Mouse (Mus musculus) left cerebral cortex, adult 11 months (tissue): ENCODE results near the gene 1600014C23Rik.

ENCODE experiments used
- DNase-seq: peaks from one replicate; pipeline ENCODE4 v3.0.0; 2022; ENCODE audit warnings: low spot score

1600014C23Rik gene

DNA sequence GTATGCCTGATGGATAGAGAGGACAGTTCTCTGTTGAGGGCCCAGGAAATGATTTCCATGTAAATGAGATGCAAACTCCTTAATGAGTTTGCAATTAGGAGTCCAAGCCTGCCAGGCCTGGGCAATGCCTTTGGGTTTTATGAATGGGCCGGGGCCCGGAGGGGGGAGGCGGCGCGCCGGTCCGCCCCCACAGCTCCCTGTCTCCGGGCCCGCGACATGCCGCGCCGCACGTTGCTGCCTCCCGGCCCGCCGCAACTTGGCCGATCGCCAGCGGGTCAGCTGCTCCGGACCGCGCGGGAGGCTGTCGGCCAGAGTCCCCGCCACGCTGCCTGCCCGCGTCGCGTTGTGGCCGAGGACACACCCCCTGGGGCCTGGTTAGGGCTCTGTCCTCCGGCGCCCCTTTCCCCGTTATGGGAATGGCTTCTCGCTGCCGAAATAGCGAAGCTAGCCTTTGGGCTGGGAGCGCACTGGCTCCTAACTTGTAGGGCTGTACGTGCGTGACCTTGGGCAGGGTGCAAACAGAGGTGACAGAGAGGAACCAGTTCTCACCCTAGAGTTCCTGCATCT, at the start of gene 1600014C23Rik:
Gene 1600014C23Rik (minus strand): TSS at position 110 of the 567 bp plus-strand sequence.
- no peak for DNase-seq

DNA sequence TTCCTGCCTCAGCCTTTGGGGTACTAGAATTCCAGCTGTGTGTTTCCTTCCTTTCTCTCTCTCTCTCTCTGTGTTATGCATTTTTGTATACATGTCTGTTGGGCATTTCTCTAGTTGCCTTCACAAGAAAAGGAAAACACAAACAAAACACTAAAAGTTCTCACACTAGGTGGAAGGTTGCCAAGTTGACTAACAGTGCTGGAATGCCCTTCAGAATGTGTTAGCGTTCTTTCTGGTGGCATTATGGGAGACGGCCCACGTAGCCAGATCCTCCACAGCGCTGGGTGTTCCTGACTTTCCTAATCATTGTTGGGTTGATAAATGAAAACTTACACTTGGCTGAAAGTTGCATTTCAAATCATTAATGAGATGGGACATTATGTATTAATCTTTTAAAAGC, 44.8 kb upstream of the 1600014C23Rik start:
- DNase-seq: no peak

DNA sequence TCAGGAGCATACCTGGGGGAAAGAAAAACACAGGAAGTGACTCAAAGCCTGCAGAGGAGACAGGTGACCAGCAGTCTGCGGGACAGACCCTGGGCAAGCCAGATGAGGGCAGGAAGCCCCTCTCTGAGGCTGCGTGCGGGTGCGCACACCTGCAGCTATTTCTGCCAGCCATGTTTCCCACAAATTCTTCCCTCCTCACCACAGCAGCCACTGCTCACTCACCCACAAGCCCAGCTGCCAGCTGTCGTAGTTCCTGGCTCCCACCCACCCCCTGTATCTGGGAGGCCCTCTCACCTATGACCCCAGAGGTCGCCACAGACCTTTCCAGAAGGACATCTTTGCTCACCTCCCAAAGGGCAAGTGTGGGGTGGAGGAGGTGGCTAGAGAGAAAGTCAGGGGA, 43.8 kb upstream of the 1600014C23Rik start:
- DNase-seq: no peak

DNA sequence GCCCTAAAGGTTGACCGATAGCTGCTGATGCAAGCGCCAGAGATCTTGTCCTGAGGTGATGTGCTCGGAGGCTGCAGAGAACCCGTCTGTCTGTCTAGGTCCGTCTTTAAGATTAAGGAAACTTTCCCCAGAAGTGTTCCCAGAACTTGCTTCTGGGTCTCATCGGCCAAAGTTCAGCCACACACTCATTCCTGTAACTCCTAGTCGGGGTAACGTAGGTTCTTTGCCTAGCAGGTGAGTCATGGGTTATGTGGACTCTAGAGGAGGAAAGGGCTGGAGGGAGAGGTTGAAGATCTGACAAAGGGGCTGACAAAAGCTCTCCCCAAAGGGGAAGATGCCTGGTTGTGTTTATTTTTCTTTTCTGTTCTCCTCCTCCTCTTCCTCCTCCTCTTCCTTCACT, 42.5 kb upstream of the 1600014C23Rik start:
- no peak for DNase-seq

DNA sequence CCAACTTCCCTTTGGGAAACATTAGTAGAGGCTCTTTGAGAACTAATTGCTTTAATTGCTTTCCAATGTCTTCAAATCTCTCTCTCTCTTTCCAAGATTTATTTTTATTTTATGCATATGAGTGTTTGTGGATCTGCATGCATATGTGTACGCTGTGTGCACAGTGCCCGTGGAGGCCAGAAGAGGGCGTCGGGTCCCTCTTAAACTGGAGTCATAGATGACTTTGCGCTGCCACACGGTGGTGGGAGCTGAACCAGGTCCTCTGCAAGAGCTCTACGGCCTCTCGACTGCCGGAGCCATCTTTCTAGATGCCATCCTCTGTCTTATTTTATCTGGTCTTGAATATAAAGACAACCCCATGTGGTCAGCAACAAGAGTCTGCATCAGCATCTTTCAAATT, 41.8 kb upstream of the 1600014C23Rik start:
- no peak for DNase-seq

DNA sequence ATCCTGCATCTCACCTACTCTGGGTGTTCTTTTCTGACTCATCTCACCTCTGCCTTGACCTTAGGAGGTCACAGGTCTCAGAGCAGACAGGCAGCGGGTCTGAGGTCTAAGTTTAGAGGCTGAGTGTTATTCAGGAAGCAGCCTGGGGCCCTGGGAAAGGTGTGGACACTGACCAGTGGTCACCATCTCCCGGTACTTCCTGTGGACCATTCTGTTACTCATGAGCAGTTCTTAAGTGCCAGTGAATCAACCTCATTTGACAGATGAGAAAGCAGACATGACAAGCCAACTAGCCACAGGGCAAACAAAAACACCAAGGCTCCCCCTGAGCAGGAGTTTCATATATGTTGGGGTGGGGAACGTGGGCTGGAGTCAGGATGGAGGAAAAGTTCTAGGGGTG, 38.9 kb upstream of the 1600014C23Rik start:
- no peak for DNase-seq

DNA sequence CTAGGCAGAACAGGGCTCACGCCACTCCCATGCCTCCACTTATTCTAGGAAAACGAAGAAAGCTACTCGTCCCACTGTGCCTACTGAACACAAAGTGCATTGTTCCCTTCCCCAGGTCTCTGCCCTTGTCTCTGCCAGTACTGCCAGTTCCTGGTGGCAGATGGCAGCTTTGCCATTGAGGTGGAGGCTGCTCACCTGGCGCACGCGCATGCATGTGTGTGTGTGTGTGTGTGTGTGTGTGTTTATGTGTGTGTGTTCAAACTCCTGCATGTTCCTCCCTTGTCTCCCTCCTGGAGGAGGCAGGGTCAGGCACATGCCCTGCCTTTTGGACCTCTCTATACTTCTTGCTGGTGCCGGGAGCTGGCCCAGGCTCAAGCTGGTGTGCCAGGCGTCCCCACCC, 38.5 kb upstream of the 1600014C23Rik start:
- DNase-seq: no peak

DNA sequence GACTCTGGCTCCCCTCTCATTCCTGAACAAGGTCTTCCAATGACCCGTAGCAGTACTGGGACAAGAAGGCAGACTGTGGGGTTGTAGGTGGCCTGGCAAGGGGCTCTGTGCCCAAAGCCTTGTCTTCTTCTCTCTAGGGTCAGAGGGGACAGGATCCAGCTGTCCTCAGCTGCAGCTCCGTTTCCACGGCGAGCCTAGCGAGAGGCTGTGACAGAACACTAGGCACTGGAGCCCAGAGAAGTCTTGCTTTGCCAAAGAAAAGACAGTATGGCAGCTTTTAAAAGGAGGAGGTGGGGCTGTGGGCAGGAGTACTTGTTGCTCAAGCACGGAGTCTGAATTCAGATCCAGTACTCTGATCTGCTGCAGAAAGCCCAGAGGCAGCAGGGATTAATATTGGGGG, 36.8 kb upstream of the 1600014C23Rik start:
- DNase-seq: no peak

DNA sequence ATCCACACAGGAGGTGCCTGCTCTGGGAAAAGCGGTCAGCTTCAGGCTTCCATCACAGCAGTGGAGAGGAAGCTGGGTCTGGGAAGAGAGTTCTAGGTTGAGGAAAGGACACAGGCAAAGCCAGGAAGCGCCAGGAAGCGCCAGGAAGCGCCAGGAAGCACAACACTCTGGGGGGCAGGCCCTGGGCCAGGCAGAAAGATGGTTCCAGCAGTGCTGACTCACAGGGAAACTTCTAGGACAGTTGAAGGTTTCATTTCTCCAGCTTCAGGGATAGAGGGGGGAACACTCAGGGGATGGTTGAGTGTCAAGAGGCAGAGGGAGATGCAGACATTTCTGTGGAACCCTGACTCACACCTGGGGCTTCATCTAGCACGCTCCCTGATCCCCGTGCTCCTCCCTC, 36.2 kb upstream of the 1600014C23Rik start:
- DNase-seq: no peak

DNA sequence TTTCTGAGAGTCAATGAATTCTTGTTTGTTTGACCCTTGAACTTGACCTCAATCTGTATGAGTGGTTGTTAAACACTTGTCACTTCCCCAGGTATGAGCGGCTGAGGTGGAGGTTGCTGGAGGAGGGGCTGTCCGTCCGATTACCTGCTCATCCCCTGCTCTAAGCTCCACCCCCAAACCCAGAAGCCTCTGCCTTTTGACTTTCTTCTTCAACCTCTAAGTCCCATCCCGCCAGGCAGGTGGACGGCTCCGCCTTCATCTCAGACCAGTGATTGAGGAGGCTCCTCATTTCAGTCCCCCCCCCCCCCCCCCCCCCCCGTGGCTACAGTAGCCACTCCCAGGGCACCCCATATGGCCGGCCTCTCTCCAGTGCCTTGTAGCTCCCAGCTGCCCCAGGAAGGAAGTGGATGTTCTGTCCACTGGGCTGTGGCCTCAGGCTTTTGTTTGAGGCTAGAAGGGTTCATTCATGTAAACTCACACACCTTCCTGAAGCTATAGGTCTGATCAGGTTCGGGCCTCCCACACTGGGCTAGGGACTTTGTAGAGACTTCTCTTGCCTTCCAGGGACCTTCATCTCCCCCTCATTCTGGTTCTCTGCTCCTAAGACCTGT, 34.0 kb upstream of the 1600014C23Rik start:
- DNase-seq: no peak

DNA sequence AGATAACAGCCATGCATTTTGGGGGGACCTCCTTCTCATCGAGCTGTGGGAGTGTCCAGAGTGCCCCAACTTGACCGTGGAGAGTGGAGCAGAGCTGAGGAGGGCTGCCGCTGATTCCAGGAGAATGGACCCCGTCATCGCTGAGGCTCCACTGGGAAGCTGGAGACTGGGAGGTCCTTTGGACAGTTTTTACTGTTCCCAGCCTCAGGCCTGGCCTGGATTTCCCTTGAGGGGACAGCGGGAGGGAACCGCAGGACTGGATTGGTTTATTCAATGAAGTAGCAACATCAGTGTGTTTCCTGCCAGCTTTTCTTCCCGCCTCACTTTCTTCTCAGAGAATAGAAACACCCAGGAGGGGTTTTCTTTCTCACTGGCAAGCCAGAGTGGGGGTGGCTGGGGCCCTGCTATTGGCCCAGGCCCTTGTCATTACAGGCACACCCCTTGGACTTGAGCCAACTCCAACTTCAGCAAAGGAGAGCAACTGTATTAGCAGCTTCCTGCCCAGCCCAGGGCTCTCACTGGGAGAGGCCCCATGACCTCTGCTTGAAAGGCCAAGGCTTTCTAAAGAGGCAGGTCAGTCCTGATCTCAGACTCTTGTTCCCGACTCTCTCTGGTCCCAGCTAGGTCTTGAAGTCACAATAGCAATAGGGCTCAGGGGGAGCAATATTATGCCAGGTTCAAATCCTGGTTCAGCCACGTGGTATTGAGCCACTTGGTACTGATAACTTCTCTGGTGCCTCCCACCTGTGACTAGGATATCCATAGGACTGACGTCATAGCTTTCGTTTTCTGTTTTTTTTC, 33.3 kb upstream of the 1600014C23Rik start:
- DNase-seq: peak; percentile 70

DNA sequence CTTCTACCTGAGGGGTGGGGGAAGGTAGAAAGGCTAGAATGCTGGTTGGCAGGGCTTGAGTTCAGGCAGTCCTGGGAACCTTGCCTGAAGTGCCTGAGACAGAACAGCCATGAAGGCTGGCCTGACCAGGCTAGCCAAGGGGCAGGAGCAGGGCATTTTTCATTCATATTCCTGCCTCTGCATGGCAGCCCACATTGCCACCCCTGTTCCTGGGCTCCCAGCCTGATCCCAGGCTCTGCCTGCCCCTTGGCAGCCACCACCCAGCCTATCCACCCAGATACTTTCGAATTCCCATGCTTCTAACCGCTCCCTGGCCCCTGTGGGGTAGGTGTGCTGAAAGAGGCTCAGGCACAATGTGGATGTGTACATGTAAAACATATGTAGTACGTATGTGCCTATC, 32.3 kb upstream of the 1600014C23Rik start:
- no peak for DNase-seq

DNA sequence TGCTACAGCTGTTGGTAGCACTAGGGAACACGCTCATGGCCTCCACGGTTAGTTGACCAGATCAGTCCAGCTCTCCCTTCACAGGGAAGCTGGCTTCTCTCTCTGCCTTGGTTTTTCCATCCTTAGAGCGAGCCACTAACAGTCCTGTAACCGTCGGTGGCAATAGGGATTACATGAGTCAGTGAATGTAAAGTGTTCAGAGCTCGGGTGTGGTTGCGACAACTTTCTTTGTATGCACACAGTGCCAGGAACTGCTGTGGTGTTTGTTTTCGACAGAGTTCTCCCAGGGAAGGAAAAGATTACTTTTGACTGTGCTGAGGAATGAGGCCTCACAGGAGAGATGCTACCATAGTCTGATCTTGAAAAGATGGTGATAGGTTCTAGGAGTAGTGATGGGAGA, 29.5 kb upstream of the 1600014C23Rik start:
- DNase-seq: no peak

DNA sequence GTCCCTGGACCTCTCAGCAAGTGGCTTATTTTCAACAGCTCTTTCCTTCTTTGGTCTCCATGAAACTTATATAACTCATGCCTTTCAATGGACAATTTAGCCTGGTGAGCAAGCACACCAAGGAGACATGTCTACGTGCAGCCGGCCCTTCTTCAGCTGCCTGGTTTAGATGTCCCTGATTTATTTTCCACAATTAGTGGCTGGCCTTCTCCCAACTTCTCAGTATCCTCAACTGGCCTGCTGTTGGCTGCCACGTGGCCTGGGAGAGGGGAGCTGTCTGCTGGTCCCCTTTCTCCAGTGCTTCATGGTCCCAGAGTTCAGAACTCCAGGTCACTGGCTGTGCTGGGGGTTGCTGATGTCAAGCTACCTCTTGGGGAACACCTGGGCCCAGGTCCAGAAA, 28.3 kb upstream of the 1600014C23Rik start:
- no peak for DNase-seq

DNA sequence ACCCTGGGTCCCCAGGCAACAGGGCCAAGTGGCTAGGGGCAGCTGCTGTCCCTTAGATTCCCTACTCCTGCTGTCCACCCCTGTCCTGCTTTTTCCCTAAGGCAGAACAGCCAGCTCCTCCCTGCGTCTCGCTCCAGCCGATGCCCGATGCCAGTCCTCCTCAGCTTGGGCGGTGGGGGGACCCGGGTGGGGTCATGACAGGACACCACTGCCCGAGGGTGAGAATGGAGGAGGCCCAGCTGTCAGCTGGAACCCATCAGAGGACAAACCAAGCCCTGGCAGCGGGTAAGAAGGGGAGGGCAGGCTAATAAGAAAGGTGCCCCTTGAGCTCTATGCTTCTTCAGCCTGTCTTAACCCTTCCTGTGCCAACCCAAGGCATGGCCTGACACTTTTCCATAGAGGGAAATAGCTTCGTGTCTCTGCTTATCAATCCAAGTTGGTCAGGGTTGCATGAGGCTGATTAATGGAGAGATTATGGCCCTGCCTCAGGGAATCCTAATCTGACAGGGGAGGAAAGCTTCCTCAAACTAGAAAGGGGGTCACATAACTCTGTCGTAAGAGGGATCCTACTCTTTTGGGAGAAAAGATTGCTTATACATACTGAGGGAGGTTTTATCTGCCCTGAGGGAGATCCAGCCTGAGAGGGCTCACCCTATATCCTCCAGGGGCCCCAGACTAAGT, 27.5 kb upstream of the 1600014C23Rik start:
- no peak for DNase-seq

DNA sequence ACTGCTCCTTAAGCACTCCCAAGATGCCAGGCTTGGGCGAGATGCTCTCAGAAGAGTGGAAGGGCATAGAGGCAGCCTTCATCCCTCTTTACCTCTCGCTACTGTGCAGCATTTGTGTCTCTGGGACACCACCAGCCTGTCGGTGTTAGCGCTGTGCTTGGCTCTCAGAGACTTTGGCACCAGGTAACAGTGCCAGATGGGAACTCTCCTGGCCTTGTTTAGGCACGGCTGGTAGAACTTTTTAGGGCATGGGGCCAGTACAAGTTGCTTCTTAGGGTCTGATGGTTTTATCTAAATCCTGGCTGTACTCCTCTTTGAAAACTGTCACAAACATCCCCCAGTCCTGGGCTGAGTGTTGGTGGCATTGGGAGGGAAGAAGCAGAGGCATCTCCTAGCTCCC, 26.1 kb upstream of the 1600014C23Rik start:
- DNase-seq: no peak

DNA sequence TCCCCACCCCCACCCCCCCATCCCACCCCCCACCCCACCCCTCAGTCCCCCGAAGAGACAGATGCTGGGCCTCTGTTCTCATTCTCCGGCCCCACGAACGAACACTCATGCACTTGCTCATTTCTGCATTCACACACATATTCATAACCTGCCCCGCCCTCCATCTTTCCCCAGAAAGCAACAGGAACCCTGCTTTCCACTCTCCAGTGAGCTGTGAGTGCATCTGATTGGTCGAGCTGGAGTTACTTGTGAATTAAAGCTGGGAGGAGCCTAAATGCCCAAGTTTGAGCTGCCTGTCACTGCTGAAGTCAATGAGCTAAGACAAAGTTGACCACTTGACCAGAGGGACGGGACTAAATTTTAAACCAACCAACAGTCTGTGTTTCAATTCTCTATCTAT, 25.2 kb upstream of the 1600014C23Rik start:
- DNase-seq: no peak

DNA sequence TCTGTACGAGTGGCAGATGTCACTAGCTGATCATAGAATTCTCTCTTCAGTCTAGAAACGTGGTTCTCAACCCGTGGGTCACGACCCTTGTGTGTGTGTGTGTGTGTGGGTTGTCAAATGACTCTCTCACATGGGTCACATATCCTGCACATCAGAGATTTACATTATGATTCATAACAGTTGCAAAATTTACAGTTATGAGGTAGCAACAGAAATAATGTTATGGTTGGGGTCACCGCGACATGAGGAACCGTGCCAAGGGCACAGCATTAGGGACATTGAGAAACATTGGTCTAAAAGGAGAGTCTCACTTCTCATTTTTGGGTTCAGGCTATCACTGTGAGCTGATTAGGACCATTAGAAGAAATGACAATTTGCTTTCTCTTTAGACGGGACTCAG, 24.3 kb upstream of the 1600014C23Rik start:
- no peak for DNase-seq

DNA sequence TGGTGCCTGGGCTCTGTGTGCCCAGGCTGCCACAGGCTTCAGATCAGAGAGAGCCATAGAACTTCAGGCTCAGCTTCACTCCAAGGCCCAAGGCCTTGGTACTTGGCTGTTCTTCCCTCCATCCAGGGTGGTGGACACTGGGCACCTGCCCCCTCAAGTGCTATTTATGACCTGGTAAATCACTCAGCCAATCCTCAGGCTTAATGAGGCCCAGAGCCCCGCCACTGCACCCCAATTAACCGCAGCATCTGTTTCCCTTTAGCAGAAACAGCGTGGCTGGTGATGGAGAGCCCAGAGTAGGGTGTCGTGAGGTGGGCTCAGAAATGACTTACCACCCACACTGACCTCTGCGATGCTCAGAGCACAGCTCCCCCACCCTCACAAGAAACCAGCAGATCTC, 23.2 kb upstream of the 1600014C23Rik start:
- DNase-seq: no peak

DNA sequence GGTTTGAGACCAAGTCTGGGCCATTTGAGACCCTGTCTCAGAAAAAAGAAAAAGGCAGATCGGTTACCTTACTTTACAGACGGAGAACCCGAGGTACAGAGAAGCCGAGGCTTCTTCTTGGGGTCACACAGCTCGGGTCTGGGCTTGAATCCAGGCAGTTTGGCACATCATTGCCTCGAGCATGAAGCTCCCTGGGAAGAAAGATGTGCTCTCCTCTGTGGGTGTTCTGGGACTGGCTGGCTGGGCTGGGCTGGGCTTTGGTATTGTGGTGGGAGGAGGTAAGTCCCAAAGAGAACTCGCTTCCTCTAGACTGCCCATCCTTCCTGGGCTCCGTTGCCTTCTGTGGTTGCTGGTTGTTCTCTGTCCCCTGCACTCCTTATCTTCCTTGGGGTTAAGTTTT, 22.7 kb upstream of the 1600014C23Rik start:
- no peak for DNase-seq

DNA sequence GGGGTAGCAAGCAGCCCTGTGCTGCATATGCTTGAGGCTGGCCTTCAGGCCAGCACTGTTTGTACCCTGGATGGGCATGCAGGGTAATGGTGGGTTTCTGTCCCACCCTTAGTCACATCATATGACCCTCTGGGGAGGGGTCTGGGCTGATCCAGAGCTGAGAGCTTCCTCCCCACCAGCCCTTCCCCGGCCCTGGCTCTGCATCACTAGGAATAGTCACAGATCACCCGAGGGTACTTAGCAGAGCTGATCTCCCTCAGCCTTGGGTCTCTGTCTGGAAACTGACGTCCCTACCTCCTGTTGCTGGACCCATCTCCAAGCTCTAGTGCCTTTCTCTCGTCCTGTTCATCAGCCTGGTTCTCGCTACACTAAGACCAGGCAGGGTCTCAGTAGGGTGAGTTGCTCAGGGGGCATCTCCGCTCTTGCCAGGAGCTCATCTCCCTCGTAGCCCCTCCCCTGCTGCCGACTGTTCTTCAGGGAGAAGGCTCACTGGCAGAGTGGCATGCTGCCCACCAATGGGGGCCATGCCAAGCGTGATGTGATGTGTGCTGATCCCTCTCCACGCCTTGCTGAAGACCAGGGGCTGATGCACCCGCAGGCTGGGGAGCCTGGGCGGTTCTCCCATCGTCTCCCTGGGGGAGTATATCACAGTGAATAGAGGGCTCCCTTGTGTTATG, 20.7 kb upstream of the 1600014C23Rik start:
- no peak for DNase-seq

DNA sequence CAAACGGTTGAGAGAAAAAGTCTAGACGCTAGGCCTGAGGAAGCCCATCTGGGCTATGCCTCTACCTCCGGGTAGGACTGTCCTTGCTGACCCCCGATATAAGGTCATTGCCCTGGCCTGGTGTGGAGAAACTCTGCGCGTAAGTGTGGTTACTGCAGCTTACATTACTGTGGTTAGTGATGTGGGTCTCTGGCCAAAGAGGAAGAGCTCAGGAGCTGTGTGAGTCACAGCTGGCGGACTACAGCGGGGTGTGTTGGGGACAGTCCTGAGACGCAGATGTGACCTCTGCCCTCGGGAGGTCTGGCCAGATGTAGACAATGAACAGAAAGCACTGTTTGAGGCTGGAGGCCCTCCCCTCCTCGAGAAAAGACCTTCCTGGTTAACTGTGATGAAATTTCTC, 19.0 kb upstream of the 1600014C23Rik start:
- no peak for DNase-seq
